Mouse (Mus musculus): ENCODE data around the gene Tmem267. TPM values are rescaled to one million over a fixed set of nuclear protein-coding genes. Genes with fewer than 3 reads are reported as not detected.
"Not testable (repeated sequence)": the region's sequence is repeated elsewhere in the genome, so short reads cannot be mapped to it uniquely, and the experiment has no call there.

The Tmem267 gene
- polyA plus RNA-seq, 1 experiment from 2014 or later = 1.0 TPM

DNA sequence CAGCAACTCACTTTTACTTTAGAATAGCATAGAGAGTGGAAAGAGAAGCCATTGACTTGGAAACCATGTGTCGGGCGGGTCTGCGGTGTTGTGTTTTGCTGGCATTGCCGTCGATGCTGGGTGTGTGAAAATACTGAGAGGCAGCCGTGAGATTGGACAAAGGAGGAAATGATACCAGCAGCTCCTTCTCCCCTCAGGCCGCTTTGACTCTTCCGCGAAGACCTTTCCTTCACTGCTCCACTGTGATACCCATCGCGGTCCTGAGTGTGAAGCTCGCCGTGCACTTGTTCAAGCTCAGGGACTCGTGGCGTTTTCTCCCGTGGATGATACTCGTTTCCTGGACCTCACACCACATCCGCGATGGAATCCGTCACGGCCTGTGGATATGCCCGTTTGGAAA lies 7.1 kb downstream of the Tmem267 start:
- H3K27me3 ChIP-seq; H3K36me3 ChIP-seq; H3K9ac ChIP-seq; H3K4me3 ChIP-seq; H3K4me1 ChIP-seq (replicated peaks); H3K4me2 ChIP-seq; H3K27ac ChIP-seq: not testable (repeated sequence)
- 92% methylated on average over 13 of the region's 22 CpGs for WGBS
- ATAC-seq (replicated peaks; ENCODE audit: insufficient number of reproducible peaks, insufficient read depth, low FRiP score, low read depth) = peak; percentile 13
- H3K9me3 ChIP-seq (replicated peaks) = peaks cover 21% of the 10 kb centered on the region

DNA sequence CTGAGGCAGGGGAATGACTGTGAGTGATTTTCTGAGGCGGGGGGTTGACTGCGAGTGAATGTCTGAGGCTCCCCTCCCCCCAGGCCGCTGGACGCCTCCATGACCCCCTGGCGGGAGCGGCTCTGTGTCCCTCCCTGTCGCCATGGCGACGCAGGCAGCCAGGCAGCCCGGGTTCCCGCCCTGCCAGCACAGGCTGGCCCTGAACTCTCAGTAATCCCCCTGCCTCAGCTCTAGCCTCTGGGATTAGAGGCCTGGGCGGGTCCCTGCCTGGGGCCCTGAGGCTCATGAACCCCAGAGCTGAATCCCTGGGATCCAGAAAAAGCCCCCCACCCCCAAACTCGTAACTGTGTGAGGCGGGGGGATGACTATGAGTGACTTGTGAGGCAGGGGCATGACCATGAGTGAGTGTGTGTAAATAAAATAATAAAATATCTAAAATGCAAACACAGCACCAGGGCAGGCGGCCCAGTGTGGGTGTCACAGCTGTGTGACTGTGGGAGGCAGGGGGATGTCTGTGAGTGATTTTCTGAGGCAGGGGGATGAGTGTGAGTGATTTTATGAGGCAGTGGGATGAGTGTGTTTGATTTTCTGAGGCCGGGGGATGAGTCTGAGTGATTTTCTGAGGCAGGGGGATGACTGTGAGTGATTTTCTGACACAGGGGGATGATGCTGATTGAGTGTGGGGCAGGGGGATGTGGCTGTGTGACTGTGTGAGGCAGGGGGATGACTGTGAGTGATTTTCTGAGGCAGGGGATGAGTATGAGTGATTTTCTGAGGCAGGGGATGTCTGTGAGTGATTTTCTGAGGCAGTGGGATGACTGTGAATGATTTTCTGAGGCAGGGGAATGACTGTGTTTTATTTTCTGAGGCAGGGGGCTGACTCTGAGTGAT lies 108.7 kb downstream of the Tmem267 start:
- WGBS = 74% methylated on average over 16 of the region's 16 CpGs
- peaks cover 10% of the 10 kb centered on the region for H3K9me3 ChIP-seq (replicated peaks)
- not testable (repeated sequence) for H3K9ac ChIP-seq; H3K4me2 ChIP-seq; H3K36me3 ChIP-seq; H3K4me1 ChIP-seq (replicated peaks); H3K27ac ChIP-seq; H3K4me3 ChIP-seq; H3K27me3 ChIP-seq
- peak; percentile 90 for ATAC-seq (replicated peaks; ENCODE audit: insufficient number of reproducible peaks, insufficient read depth, low FRiP score, low read depth)

GRCm38 (mm10) chr13:119598466-119598865 lies 110.6 kb downstream of the Tmem267 start:
- not testable (repeated sequence) for H3K4me3 ChIP-seq; ATAC-seq (replicated peaks; ENCODE audit: insufficient number of reproducible peaks, insufficient read depth, low FRiP score, low read depth); H3K27ac ChIP-seq; H3K27me3 ChIP-seq; H3K36me3 ChIP-seq; H3K9ac ChIP-seq; H3K4me1 ChIP-seq (replicated peaks); H3K4me2 ChIP-seq
- H3K9me3 ChIP-seq (replicated peaks) = peaks cover 13% of the 10 kb centered on the region

GRCm38 (mm10) chr13:119599066-119599465 lies 111.2 kb downstream of the Tmem267 start:
- H3K9me3 ChIP-seq (replicated peaks) = peaks cover 17% of the 10 kb centered on the region
- H3K4me1 ChIP-seq (replicated peaks); H3K27ac ChIP-seq; H3K9ac ChIP-seq; ATAC-seq (replicated peaks; ENCODE audit: insufficient number of reproducible peaks, insufficient read depth, low FRiP score, low read depth); H3K27me3 ChIP-seq; H3K36me3 ChIP-seq; H3K4me3 ChIP-seq; H3K4me2 ChIP-seq: not testable (repeated sequence)
- WGBS = 75% methylated on average over 12 of the region's 12 CpGs

- not testable (repeated sequence) for H3K9ac ChIP-seq; H3K4me1 ChIP-seq (replicated peaks); H3K27ac ChIP-seq; ATAC-seq (replicated peaks; ENCODE audit: insufficient number of reproducible peaks, insufficient read depth, low FRiP score, low read depth); H3K36me3 ChIP-seq; H3K27me3 ChIP-seq; H3K4me2 ChIP-seq; H3K4me3 ChIP-seq
- H3K9me3 ChIP-seq (replicated peaks) = peaks cover 17% of the 10 kb centered on the region
- 65% methylated on average over 2 of the region's 2 CpGs for WGBS
Measured at GRCm38 (mm10) chr13:119599498-119599897, 111.7 kb downstream of the Tmem267 start.

GRCm38 (mm10) chr13:119600166-119600565 lies 112.3 kb downstream of the Tmem267 start:
- H3K4me1 ChIP-seq (replicated peaks); H3K4me3 ChIP-seq; H3K4me2 ChIP-seq; ATAC-seq (replicated peaks; ENCODE audit: insufficient number of reproducible peaks, insufficient read depth, low FRiP score, low read depth); H3K9ac ChIP-seq; H3K36me3 ChIP-seq; H3K27me3 ChIP-seq; H3K27ac ChIP-seq: not testable (repeated sequence)
- peaks cover 17% of the 10 kb centered on the region for H3K9me3 ChIP-seq (replicated peaks)

- H3K9ac ChIP-seq; H3K36me3 ChIP-seq; H3K27me3 ChIP-seq; H3K27ac ChIP-seq; H3K9me3 ChIP-seq (replicated peaks); H3K4me2 ChIP-seq; H3K4me1 ChIP-seq (replicated peaks); ATAC-seq (replicated peaks; ENCODE audit: insufficient number of reproducible peaks, insufficient read depth, low FRiP score, low read depth); H3K4me3 ChIP-seq: not testable (repeated sequence)
- WGBS = 53% methylated on average over 13 of the region's 13 CpGs
Measured at GRCm38 (mm10) chr13:119602688-119603331, 115.0 kb downstream of the Tmem267 start.

GRCm38 (mm10) chr13:119603890-119604289 lies 116.1 kb downstream of the Tmem267 start:
- H3K4me3 ChIP-seq; H3K27ac ChIP-seq; H3K9ac ChIP-seq; H3K4me1 ChIP-seq (replicated peaks); H3K27me3 ChIP-seq; H3K4me2 ChIP-seq; H3K36me3 ChIP-seq; H3K9me3 ChIP-seq (replicated peaks): not testable (repeated sequence)
- peak; percentile 13 for ATAC-seq (replicated peaks; ENCODE audit: insufficient number of reproducible peaks, insufficient read depth, low FRiP score, low read depth)
- 89% methylated on average over 8 of the region's 8 CpGs for WGBS

DNA sequence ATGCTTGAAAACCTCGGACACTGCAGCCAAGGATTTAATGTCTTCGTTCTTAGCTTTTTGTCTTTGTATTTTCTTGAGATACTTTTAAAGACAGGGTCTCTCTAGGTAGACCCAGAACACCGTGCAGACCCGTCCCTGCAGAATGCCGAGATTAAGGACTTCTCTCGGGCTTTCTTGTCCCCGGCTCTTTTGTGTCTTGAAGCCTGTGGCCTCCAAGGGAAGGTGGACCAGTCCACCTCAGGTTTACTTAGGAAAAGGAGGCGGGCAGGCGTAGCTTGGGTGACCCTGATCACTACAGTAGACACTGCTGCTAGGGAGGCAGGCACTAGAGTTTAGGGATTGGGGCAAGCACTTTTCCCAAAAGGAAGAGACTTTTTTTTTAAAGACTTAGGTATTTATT lies 116.5 kb downstream of the Tmem267 start:
- H3K4me3 ChIP-seq; H3K4me2 ChIP-seq; H3K9me3 ChIP-seq (replicated peaks); H3K9ac ChIP-seq; H3K4me1 ChIP-seq (replicated peaks); H3K36me3 ChIP-seq; H3K27me3 ChIP-seq; H3K27ac ChIP-seq: not testable (repeated sequence)
- ATAC-seq (replicated peaks; ENCODE audit: insufficient number of reproducible peaks, insufficient read depth, low FRiP score, low read depth) = peak; percentile 19
- WGBS = 88% methylated on average over 8 of the region's 9 CpGs

GRCm38 (mm10) chr13:119618841-119619240 lies 131.0 kb downstream of the Tmem267 start:
- Histone ChIP-seq H3K9me3 (replicated peaks) (no peaks in the 10 kb centered on the region), H3K27ac (no peak overlapping the region), H3K9ac (no peak overlapping the region), H3K4me3 (no peak overlapping the region), H3K36me3 (no peaks in the 10 kb centered on the region), H3K4me2 (no peak overlapping the region), H3K27me3 (no peaks in the 10 kb centered on the region), H3K4me1 (replicated peaks) (no peaks in the 10 kb centered on the region)
- ATAC-seq (replicated peaks; ENCODE audit: insufficient number of reproducible peaks, insufficient read depth, low FRiP score, low read depth) = no peak
- 83% methylated on average over 3 of the region's 3 CpGs for WGBS

DNA sequence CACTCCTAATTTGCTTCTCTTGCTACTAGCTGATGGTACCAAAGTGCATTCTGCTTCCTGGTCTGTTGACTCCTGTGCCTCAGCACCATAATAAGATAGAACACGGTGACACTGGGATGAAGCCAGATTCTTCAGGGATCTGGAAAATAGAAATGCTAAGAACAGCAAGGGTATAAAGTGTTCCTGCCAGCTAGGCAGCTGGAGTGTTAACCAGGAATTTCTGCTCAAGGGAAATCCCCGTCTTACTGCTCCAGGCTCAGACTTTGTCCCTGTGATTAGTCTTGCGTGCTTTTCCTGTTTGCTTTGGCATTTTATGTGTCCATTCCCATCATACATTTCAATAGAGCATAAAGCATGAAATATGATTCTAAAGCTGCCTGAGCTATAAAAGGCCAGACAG lies 131.9 kb downstream of the Tmem267 start:
- no peak overlapping the region for H3K4me3 ChIP-seq
- H3K4me2 ChIP-seq = no peak overlapping the region
- H3K9ac ChIP-seq = no peak overlapping the region
- ATAC-seq (replicated peaks; ENCODE audit: insufficient number of reproducible peaks, insufficient read depth, low FRiP score, low read depth) = no peak
- no peaks in the 10 kb centered on the region for H3K36me3 ChIP-seq
- 65% methylated on average over 3 of the region's 3 CpGs for WGBS
- no peaks in the 10 kb centered on the region for H3K27me3 ChIP-seq
- H3K4me1 ChIP-seq (replicated peaks) = no peaks in the 10 kb centered on the region
- no peak overlapping the region for H3K27ac ChIP-seq
- H3K9me3 ChIP-seq (replicated peaks) = no peaks in the 10 kb centered on the region

DNA sequence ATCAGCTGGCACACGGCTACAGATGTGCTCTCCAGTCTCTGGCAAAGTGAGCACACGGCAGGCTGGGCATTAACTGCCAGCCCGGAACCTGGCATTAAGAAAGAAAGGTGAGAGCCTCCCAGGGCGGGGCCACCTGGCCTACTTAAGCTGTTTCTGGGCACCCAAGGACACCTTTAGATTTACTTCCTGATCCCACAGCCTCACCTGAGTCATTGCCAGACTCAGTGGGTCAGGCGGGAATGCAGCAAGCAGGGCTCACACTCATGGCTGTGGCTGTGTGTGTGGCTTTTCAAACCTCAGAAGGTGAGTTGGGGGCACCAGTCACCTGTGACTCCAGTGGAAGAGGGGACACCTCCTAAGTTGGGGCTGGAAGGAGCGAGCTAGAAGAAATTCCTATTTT lies 135.8 kb downstream of the Tmem267 start, which contains the start of gene Ccl28:
Ccl28 (plus strand) TSS at position 186 of the 400 bp plus-strand sequence.
- Histone ChIP-seq H3K4me3 (no peak within 1 kb of the TSS), H3K9me3 (replicated peaks) (no peaks in the 10 kb centered on the region), H3K9ac (no peak within 1 kb of the TSS), H3K36me3 (no peaks in the 10 kb centered on the region), H3K4me2 (no peak within 1 kb of the TSS), H3K4me1 (replicated peaks) (no peaks in the 10 kb centered on the region), H3K27ac (no peak within 1 kb of the TSS), H3K27me3 (no peaks in the 10 kb centered on the region)
- ATAC-seq (replicated peaks; ENCODE audit: insufficient number of reproducible peaks, insufficient read depth, low FRiP score, low read depth) = no peak
- WGBS = 74% methylated on average over 6 of the region's 6 CpGs

Measured in heart, embryonic 15.5 days (tissue).